Mouse (Mus musculus) retina, embryonic 14.5 days (tissue): ENCODE results near the gene Tfap4.

Experiments used
- DNase-seq: peaks from one replicate; pipeline ENCODE4 v3.0.0-alpha.2; 2015; ENCODE audit warnings: low spot score

Gene Tfap4

DNA sequence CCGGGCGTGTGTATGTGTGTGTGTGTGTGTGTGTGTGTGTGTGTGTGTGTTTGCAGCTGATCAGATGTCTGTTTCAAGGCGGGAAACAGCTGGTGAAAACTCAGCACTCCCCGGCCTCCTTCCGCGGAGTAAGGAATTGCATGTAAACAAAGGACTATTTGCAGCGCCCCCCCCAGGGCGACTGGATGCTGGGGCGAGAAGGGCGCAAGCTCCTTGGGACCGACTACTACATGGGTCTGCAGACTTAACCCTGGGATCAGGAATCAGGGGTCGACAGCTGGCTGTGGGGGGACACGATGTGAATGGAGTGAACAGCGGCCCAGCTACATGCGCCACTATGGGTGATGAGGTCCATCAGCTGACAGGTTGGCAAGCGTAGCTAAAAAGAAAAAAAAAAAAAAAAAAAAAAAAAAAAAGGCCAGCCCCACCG lies at the start of gene Tfap4:
Tfap4 (minus strand) TSS at position 140 of the 430 bp plus-strand sequence.
- peak; percentile 87 for DNase-seq

DNA sequence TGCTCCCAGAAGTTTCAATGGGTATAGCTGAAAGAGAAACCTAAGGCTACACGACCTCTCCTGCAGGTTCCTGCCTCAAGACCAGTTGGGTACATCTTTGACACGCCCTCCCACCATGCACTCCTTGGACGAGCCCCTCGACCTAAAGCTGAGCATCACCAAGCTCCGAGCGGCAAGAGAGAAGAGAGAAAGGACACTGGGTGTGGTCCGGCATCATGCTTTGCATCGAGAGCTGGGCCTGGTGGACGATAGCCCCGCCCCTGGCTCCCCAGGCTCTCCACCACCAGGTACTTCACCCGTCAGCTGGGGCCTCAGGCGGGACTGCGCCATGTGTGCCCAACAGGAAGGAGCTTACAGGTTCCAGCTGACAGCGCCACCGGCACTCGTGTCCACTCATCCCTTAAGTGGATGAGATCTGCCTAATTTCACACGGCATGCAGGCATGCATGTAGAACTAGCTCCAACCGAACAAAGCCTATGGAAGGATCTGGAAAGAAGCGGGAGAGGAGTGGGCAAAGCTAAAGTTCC lies 48.9 kb upstream of the Tfap4 start:
- no peak for DNase-seq

DNA sequence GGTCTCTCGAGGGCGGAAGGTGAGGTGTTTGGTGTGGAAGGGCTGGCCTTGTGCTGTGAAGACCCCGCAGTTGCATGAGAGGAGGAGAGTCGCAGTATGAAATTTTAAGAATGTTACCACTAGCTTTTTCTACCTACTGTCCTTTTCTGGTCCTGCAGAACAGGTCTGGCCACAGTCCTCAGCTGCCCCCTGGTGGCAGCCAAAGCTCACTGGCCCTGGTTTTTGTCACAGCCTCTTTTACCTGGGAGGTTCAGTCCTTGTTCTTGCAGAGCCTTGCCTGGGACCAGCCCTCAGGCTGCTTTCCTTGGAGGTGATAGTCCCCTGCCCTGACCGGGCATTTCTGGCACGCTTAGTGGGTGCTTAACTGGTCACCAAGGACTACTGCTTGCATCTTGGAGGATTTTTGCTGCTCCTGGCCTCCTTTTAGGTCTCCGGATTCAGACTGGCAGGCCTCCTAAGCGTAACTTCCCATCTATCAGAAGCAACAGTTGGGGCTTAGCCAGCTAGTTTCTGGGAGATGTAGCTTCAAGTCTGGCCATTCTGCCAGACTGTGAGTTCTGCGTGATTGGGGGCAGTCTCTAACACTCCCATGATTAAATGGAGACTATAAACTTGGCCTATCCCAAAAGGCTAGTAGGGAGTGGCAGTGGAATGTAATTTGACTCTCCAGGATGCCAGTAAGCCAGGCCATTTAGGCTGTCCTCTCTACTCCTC lies 48.3 kb upstream of the Tfap4 start:
- DNase-seq, result peak; percentile 93

DNA sequence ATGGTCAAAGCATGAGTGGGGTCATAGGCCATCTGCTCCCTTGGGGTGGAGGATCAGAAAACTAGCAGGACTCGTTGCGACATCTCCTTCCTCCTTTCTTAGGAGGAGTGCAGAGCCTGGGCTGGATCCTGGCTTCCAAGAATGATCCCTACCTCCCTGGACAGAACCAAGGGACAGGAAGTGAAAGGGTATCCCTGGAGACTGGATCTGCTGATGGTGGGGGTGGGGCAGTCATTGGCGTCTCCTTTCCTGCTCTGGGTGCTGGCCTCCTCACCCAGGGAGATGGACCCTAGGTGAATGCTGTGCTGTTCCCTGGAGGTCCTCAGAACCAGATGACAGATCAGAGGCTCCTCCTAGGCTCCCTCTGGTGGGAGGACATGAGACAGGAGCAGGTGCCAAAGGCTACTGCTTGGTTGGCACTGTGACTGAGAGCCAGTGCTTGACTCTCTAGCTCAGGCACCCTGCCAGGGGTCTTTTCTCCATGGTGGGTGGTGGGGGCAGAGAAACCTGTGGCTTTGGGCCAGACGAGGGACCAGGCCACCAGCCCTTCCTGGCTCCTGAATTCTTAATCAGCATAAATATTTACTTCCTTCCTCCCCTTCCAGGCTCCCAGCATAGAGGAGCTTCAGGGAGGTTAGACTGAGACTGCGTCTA lies 46.9 kb upstream of the Tfap4 start:
- DNase-seq, result peak; percentile 69

DNA sequence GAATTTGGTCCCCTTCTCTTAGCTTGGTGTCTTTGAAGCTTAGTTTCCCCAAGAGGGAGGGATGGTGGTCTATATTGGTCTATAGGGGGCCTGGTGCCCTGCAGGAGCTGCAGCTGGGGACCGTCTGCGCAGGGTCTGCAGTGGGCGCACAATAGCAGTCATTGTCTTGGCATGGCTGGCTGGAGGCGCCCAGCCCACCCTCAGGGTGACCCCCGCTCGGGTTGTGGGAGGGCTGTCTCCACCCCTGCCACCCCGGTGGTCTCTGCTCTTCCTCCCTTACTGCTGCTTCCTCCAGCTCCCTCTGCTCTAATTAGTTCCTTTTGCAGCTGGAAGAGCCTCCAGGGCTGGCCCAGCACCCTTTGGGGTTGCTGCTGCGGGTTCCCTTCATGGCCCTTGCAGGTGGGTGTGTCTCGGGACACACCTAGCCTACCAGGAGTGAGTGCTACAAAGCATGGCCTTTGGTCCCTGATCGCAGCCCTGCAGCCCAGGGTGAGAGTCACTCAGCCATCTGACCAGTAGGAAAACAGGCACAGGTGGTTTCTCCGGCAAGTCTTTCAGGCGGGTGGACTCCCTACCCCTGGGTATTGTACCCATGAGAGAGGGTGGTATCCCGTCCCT lies 46.0 kb upstream of the Tfap4 start:
- DNase-seq, result no peak

DNA sequence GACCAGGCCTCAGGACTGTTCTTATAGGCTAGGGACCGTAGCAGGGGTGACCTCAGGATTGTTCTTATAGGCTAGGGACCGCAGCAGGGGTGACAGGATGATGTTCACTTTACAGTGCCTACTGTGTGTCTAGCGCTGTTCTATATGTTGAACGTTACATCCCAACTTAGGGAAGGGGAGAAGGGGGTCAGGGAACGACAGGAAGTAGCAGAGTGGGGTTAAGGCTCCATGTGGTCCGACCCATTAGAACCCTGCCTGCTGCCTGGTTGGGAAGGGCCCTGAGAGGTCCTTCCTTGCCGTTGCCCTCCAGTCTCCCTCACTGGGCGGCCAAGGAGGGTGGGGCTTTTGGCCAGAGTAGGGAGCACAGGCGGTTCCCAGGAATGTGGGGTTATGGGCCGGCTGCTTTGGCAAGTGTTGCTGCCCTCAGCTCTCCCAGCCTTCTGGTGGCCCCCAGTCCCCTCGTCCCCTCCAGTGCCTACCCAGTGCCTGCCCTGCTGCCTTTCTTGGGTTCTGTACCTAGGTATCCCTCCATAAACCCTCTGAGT lies 44.7 kb upstream of the Tfap4 start:
- no peak for DNase-seq

DNA sequence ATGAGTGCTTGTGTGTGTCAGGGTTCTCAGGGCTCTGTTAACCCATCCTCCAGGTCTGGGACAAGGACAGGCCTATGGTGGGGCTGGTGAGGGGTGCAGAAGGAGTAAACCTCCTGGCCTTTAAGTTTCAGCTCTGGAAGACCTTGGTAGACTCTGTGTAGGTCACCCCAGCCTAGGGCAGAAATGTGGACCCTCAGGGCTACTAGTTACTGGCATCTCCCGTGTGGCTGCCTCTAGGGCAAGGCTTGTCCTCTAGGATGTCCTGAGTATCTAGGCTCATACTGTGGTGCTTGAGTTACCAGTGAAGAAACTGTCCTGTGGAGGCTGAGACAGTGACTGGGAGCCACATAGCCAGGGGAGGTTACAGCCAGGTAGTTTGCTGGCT lies 43.8 kb upstream of the Tfap4 start:
- no peak for DNase-seq

DNA sequence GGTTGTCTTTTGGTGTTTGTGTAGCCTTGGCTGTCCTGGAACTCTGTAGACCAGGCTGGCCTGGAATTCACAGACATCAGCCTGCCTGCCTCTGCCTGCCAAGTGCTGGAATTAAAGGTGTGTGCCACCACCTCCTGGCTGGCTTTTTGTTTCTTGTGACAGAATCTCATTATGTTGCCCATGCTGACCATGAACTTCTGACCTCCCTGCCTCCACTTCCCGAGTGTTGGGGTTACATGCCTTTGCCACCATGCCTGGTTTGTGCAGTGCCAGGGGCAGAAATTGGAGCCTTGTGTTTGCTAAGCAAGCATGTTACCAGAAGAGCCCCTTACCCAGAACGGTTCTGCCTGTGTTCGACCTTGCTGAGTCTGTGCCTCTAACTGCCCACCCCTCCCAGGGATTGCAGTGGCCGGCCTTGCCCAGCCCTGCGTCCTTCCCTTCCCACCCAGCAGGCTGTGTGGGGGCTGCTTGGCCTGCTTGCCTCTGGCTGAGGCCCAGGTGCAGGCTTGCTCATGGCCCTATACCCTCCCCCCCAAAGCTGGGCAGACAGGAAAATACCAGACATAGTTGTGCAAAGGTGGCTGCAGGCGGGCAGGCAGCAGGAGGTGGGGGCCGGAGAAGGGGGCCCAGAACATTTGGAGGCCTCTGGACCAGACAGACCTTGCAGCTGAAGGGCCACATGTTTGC lies 43.3 kb upstream of the Tfap4 start:
- DNase-seq, result no peak

DNA sequence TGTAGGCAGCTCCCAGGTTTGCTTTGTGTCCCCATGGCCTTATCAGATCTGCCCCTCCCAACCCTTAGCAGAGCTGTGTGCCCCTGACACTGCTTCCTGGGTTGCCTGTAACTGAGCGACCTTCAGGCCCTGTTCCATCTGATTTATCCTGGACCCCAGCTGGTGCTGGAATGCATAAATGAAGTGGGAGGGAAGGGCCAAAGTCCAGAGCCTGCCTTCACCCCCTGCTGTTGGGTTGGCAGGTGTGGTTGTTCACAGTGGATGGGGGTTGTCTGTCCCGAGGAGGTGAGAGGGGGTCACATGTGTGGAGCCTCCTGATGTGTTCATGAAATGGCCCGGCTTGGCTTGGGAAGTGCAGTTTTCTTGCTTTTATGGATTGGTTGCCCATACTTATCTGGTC lies 42.5 kb upstream of the Tfap4 start:
- no peak for DNase-seq

DNA sequence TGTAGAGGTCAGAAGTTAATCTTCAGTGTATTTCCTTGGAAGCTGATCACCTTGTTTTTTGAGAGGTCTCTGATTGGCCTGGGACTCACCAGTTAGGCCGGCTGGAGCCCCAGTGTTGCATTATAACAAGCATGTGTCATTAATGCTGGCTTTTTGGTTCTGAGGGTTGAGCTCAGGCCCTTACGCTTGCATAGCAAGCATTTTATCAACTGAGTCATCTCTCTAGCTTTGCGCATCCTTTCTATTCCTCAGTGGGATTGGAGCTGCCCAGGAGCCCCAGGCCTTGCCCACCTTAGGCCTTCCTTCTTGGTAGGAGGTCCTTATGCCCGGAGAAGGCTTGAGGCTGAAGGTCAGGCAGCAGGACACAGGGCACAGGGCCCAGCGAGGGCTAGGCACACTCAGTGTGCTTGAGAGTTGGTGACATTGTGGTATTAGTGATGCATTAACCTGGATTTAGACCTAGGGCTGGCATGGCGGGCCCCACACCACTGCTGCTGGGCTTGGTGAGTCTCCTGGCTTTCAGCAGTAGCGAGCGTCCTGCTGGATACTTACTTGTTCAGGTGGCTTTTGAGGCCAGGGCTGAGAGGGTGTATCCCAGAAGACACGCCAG lies 41.2 kb upstream of the Tfap4 start:
- DNase-seq, result no peak

DNA sequence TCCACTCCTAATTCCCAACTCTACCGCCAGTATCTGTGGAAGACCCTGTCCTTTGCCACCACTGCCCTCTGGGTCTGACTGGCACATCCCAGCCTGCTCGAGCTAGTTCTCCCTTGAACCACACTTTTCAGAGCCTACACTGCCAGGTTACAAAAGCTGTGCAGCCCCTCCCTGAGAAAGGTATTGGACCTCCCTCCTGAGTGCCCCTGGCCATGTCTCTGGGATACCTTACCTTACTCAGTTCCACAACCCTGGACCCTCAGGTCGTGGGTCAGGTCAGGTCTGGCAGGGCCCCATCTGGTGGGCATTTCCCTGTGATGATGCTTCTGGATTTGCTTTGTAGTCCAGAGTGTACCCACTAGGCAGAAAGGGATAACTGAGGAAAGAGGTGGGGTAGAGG lies 40.0 kb upstream of the Tfap4 start:
- no peak for DNase-seq

DNA sequence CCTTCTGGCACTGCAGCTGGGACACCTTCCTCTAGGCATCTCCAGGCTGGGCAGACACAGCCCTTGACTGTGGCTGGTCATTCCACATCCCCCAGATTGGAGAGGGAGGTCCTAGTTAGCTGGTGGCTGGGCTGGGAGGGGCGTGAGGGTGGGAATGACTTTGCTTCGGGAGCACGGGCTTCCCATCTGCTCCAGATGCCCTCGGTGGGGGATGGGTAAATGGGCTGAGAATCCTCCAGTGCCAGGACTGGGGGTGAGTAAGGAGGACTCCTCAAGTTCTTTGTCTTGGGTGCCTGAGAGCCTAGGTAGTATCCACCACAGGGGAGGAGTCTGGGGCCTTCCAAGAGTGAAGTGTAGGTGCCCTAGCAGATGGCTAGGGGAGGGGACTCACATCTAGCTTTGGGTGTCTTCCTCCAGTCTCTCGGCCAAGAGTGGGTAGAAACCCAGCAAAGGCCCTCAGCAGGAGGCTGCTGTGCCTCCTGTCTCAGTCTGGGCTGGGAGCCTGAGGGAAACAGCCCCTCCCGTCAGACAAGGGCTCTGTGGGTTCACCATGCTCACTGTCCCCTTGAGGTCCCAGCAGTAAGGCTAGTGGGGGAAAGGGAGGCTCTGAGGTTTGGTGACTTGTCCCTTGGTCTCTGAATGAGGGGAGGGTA lies 39.4 kb upstream of the Tfap4 start:
- DNase-seq, result peak; percentile 70

DNA sequence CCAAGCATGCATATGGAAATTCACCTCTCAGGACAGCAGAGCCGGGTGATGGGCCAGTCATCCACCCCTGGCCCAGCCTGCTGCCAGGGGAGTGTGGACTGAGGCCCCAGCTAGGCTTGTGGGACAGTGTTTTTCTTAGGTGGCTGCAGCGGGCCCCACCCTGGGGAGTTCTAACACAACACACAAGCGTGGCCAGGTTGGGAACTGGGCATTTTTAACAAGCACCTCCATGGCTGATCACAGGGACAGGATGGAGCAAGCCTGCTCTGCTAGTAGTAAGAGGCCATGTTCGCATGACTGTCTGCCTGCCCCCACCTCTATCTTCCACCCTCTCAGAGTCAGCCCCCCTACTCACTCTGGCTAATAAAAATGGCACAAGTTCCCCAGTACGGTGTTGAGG lies 38.4 kb upstream of the Tfap4 start:
- DNase-seq, result no peak

DNA sequence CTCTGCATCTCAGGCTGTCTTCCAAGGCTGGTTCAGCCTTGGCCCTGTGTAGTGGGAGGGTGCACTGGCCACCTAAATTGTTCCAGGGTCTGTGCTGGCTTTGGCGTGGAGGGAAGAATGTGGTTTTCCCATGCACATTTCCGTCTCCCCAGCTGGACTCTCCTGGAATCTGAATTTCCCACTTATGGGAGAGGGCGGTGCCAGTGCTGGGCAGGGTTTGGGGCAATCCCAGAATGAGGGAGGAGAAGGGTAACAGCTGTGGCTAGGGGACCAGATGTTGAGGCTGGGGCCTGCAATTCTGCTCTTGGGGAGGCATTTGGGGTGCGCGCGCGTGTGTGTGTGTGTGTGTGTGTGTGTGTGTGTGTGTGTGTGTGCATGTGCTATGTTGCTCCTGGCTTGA lies 37.6 kb upstream of the Tfap4 start:
- no peak for DNase-seq

DNA sequence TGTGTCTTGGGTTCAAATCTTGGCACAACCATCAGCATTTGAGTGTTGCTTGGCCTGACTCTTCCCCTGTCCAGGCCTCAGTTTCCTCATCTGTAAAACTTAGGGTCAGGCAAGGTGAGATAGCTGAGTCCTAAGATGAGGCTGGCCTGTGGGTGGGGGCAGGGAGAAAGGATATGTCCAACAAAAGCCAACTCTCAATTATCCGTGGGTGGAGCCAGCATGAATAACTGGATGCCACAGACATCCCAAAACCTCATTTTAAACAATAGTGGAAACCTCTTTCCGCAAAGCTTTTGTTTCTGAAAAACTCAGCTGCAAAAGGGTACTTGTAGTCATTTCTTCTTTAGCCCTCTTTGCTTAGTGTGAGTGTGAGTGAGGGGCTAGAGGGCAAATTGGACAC lies 37.2 kb upstream of the Tfap4 start:
- DNase-seq, result no peak

DNA sequence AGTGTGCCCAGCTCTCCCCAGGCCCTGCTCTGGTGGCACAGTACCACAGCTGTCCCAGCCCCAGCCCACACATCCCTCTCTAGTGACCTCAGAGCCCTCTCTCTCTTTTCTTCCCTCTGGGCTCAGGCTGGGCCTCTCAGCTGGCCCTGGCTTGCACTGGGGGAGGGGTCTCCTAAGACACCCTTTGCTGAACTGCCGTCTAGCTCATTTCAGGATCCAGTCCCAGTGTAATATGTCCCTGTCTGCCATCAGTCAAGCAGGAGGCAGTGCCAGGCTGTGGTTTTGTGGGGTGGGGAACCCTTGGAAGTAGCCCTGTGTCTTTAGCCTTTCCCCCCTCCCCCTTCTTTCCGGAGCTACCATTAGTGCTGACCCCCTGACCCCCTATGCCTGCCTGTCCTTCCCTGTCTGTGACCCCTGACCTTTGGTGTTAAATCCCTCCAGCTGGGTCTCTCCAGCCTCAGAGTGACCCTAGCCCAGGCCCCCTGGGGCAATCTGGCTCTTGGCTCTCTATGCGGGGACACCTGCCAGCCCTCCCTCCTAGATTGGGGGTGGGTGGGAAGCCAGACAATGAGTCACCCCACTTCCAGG lies 36.6 kb upstream of the Tfap4 start:
- peak; percentile 63 for DNase-seq

DNA sequence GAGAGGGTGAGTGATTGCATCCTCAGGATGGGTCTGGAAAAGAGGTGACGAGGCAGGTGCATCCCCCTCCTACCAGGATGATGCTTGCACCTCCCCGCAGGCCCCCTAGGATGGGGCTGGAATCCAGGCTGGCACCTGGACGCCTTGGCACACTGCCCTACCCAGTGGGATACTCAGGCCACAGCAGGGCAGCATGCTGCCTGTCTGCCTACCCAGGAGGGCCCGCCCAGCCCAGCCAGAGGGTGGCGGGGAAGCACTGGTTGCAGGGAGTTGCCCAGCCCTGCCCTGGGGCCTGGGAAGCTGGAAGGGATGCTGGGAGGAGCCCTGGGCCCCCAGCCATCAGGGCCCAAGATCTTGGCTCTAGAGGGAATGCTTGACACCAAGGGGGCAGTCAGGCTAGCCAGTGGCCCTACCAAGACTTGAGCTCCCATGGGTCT lies 35.9 kb upstream of the Tfap4 start:
- DNase-seq, result no peak

DNA sequence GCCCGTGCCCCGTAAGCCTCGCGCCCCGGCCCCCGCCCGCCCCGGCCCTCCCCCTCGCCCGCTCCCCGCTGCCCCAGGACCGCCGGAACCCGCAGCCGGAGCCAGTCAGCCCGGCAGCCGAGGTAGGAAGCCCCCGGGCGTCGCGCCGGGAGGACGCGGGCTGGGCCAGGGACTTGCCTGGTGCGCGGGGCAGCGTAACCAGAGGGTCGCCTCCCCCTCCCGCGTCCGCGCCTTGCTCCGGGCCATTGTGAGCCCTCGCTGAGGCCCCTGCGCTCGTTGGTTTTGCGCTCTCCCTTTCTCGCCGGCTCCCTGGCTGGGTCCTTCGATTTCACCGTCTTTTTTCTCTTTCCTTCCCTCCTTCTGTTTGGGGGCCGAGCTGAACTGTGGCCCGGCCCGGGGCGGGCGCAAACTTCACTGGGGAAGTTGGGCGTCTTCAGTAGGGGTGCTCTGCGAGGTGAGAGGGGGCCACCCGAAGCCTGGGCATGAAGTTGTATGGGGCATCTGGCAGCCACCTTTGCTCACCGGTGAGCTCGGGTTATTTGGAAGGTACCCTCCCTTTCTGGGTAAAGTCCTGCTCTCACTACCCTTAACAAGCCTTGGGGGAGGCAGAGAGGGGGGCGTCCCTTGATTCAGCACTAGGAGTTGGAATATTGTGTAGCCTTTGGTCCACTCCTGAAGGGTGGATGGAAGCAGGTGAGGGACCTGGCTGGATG lies 35.3 kb upstream of the Tfap4 start:
- DNase-seq, result no peak

DNA sequence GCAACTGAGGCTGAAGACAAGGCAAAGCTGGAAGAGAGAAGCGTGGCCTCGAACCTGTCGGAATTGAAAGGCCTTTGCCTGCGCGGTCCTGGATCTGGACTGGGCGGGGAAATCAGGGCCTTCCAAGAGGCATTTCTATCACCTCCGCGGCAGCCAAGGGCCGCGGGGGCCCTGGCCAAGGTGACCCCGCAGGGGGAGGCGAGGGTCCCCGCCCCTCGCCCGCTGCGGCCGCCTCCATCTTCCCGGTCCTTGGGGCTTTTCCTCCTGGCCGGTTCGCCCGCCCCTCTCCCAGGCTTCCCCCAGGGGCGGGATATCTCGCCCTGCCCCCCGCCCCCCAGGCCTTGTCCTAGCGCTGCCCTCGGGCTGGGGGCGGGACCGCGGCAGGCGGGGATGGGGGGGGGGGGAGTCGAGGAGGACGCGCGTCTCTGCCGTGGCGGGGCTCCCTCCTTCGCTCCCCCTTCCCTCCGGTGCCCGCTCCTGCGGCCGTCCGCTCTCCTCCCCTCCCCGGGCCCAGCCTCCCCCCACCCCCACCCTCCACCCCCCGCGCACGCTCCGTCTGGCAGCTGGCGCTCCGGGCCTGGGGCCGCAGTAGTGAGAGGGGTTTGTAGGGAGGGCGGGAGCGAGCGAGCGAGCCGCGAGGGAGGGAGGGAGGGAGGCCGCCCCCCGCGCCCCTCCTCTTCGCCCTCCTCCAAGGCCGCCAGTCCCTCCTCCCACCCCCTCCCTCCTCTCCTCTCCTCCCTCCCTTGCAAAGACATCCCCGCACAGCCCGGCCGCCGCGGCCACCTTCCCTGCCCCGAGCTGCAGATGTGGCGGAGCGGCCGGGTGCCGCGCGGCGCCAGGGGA lies 34.5 kb upstream of the Tfap4 start, which contains the start of gene Glis2:
Glis2 (plus strand) TSS at position 743 of the 843 bp plus-strand sequence.
- peak; percentile 92 for DNase-seq
